Mouse (Mus musculus): ENCODE data around the gene Gm13103. TPM values are rescaled to one million over a fixed set of nuclear protein-coding genes. Genes with fewer than 3 reads are reported as not detected.
"Not testable (repeated sequence)": the region's sequence is repeated elsewhere in the genome, so short reads cannot be mapped to it uniquely, and the experiment has no call there.

Gene Gm13103
- not detected for total RNA-seq (2021)

- intact Hi-C loops (cut with DNase I); DNase-seq (ENCODE audit: extremely low spot score in 1 of 2, low spot score in 2 of 2): not testable (repeated sequence)
Measured at GRCm38 (mm10) chr4:143846197-143846596, at the start of gene Gm13103. Gm13103 (plus strand) TSS chr4:143846497.

- DNase-seq (ENCODE audit: extremely low spot score in 1 of 2, low spot score in 2 of 2) = no peak
- intact Hi-C loops (cut with DNase I) = no loop called here
Measured at GRCm38 (mm10) chr4:143815993-143816392, 30.3 kb upstream of the Gm13103 start, which contains the start of gene Gm13084. Gm13084 (minus strand) TSS chr4:143816093.

- intact Hi-C loops (cut with DNase I); DNase-seq (ENCODE audit: extremely low spot score in 1 of 2, low spot score in 2 of 2): not testable (repeated sequence)
Measured at GRCm38 (mm10) chr4:143882371-143882770, 36.1 kb downstream of the Gm13103 start.

GRCm38 (mm10) chr4:143894406-143894805 lies 48.1 kb downstream of the Gm13103 start:
- not testable (repeated sequence) for DNase-seq (ENCODE audit: extremely low spot score in 1 of 2, low spot score in 2 of 2)
- intact Hi-C loops (cut with DNase I) = loop anchor here (10.0 kb wide), 1 partner anchor 280 kb away; the partner anchor contains the start of gene Gm13083

- intact Hi-C loops (cut with DNase I); DNase-seq (ENCODE audit: extremely low spot score in 1 of 2, low spot score in 2 of 2): not testable (repeated sequence)
Measured at GRCm38 (mm10) chr4:143900280-143900679, 54.0 kb downstream of the Gm13103 start, which contains the start of gene Pramef6. Pramef6 (minus strand) TSS chr4:143900380.

Other genes starting within 250 kb of the Gm13103 start
- gene Gm13083, start 231.5 kb upstream of the Gm13103 start, total RNA-seq (2021) = not detected
- gene Gm13088, start 189.3 kb upstream of the Gm13103 start, total RNA-seq (2021) = not detected
- gene Gm13089, start 143.8 kb upstream of the Gm13103 start, total RNA-seq (2021) = not detected
- not detected for gene Gm13078, start 127.0 kb upstream of the Gm13103 start, total RNA-seq (2021)
- not detected for gene Gm13023, start 57.1 kb upstream of the Gm13103 start, total RNA-seq (2021)
- gene Gm13084, start 30.4 kb upstream of the Gm13103 start, total RNA-seq (2021) = not detected
- not detected for gene Pramef6, start 53.9 kb downstream of the Gm13103 start, total RNA-seq (2021)
- not detected for gene Pramef25, start 104.5 kb downstream of the Gm13103 start, total RNA-seq (2021)
- gene Gm13101, start 120.5 kb downstream of the Gm13103 start, total RNA-seq (2021) = not detected
- not detected for gene Pramef17, start 147.9 kb downstream of the Gm13103 start, total RNA-seq (2021)
- not detected for gene Pramel4, start 212.6 kb downstream of the Gm13103 start, total RNA-seq (2021)

Measured in left cerebral cortex, postnatal 10 days (tissue).